Mouse (Mus musculus): ENCODE results near the gene Hsd3b7. TPM values are rescaled to one million over a fixed set of nuclear protein-coding genes. Genes with fewer than 3 reads are reported as not detected.
"Not testable (repeated sequence)": the region's sequence is repeated elsewhere in the genome, so short reads cannot be mapped to it uniquely, and the experiment has no call there.

Gene Hsd3b7
- polyA plus RNA-seq, 1 experiment from 2014 or later, result 24.9 TPM

GRCm38 (mm10) chr7:127820836-127821509 lies 20.6 kb downstream of the Hsd3b7 start:
- Histone ChIP-seq H3K27me3 (ENCODE audit: control insufficient read depth, insufficient read depth, low read length) (no peaks in the 10 kb centered on the region; the same call in 1 of the 2 replicates), H3K4me1 (ENCODE audit: control insufficient read depth, insufficient read depth, low read length) (peaks cover 7% of the 10 kb centered on the region), H3K9ac (ENCODE audit: low read length) (no peak overlapping the region), H3K4me3 (ENCODE audit: low read length) (no peak overlapping the region), H3K4me2 (ENCODE audit: low read depth, low read length) (no peak overlapping the region), H3K9me3 (replicated peaks; ENCODE audit: control insufficient read depth, low read length) (no peaks in the 10 kb centered on the region), H3K36me3 (ENCODE audit: control insufficient read depth, insufficient read depth) (no peaks in the 10 kb centered on the region), H3K27ac (ENCODE audit: low read length) (peak overlapping the region; percentile 56)
- no peak for ATAC-seq (replicated peaks; ENCODE audit: extremely low read depth, insufficient read depth, low FRiP score)
- 61% methylated on average over 13 of the region's 13 CpGs for WGBS

- no peaks in the 10 kb centered on the region for H3K36me3 ChIP-seq (ENCODE audit: control insufficient read depth, insufficient read depth)
- 73% methylated on average over 3 of the region's 3 CpGs for WGBS
Observed at GRCm38 (mm10) chr7:127822494-127822893, 22.1 kb downstream of the Hsd3b7 start.

GRCm38 (mm10) chr7:127823236-127824171 lies 23.1 kb downstream of the Hsd3b7 start:
- H3K36me3 ChIP-seq (ENCODE audit: control insufficient read depth, insufficient read depth), result no peaks in the 10 kb centered on the region
- ATAC-seq (replicated peaks; ENCODE audit: extremely low read depth, insufficient read depth, low FRiP score), result 0 out of 2 replicates have a peak, but pooled peaks have one; percentile 8
- WGBS, result 62% methylated on average over 8 of the region's 11 CpGs
- H3K27me3 ChIP-seq (ENCODE audit: control insufficient read depth, insufficient read depth, low read length), result no peaks in the 10 kb centered on the region; the same call in 1 of the 2 replicates
- no peak overlapping the region for H3K27ac ChIP-seq (ENCODE audit: low read length)
- 0 out of 2 replicates have a peak, but pooled peaks cover 3% of the 10 kb centered on the region for H3K4me1 ChIP-seq (ENCODE audit: control insufficient read depth, insufficient read depth, low read length)
- H3K9ac ChIP-seq (ENCODE audit: low read length), result peak overlapping the region; percentile 62
- no peaks in the 10 kb centered on the region for H3K9me3 ChIP-seq (replicated peaks; ENCODE audit: control insufficient read depth, low read length)
- peak overlapping the region; percentile 47 for H3K4me3 ChIP-seq (ENCODE audit: low read length)
- H3K4me2 ChIP-seq (ENCODE audit: low read depth, low read length), result peak overlapping the region; percentile 59

More at GRCm38 (mm10) chr7:127822494-127822893, 22.1 kb downstream of the Hsd3b7 start:
- no peak overlapping the region for H3K4me3 ChIP-seq (ENCODE audit: low read length)
- ATAC-seq (replicated peaks; ENCODE audit: extremely low read depth, insufficient read depth, low FRiP score), result no peak
- no peaks in the 10 kb centered on the region for H3K9me3 ChIP-seq (replicated peaks; ENCODE audit: control insufficient read depth, low read length)
- H3K4me1 ChIP-seq (ENCODE audit: control insufficient read depth, insufficient read depth, low read length), result 0 out of 2 replicates have a peak, but pooled peaks cover 3% of the 10 kb centered on the region
- no peak overlapping the region for H3K9ac ChIP-seq (ENCODE audit: low read length)
- no peak overlapping the region for H3K4me2 ChIP-seq (ENCODE audit: low read depth, low read length)
- H3K27me3 ChIP-seq (ENCODE audit: control insufficient read depth, insufficient read depth, low read length), result no peaks in the 10 kb centered on the region; the same call in 1 of the 2 replicates
- H3K27ac ChIP-seq (ENCODE audit: low read length), result no peak overlapping the region

GRCm38 (mm10) chr7:127824176-127824871 lies 23.9 kb downstream of the Hsd3b7 start, which contains the start of the genes Stx4a and Stx1b:
TSS of gene Stx4a (plus strand) at chr7:127824294.
TSS of gene Stx1b (minus strand) at chr7:127824549.
- Histone ChIP-seq H3K4me3 (ENCODE audit: low read length) (peak within 1 kb of the TSS; percentile 47), H3K4me1 (ENCODE audit: control insufficient read depth, insufficient read depth, low read length) (0 out of 2 replicates have a peak, but pooled peaks cover 3% of the 10 kb centered on the region), H3K27me3 (ENCODE audit: control insufficient read depth, insufficient read depth, low read length) (no peaks in the 10 kb centered on the region; the same call in 1 of the 2 replicates), H3K9me3 (replicated peaks; ENCODE audit: control insufficient read depth, low read length) (no peaks in the 10 kb centered on the region), H3K4me2 (ENCODE audit: low read depth, low read length) (peak within 1 kb of the TSS; percentile 59), H3K27ac (ENCODE audit: low read length) (no peak within 1 kb of the TSS), H3K36me3 (ENCODE audit: control insufficient read depth, insufficient read depth) (no peaks in the 10 kb centered on the region), H3K9ac (ENCODE audit: low read length) (peak within 1 kb of the TSS; percentile 62)
- ATAC-seq (replicated peaks; ENCODE audit: extremely low read depth, insufficient read depth, low FRiP score), result no peak
- WGBS, result 11% methylated on average over 27 of the region's 38 CpGs

GRCm38 (mm10) chr7:127835550-127835949 lies 35.1 kb downstream of the Hsd3b7 start:
- H3K27me3 ChIP-seq (ENCODE audit: control insufficient read depth, insufficient read depth, low read length), result no peaks in the 10 kb centered on the region
- H3K4me3 ChIP-seq (ENCODE audit: low read length), result no peak overlapping the region
- no peak overlapping the region for H3K4me2 ChIP-seq (ENCODE audit: low read depth, low read length)
- H3K4me1 ChIP-seq (ENCODE audit: control insufficient read depth, insufficient read depth, low read length), result no peaks in the 10 kb centered on the region
- no peaks in the 10 kb centered on the region for H3K9me3 ChIP-seq (replicated peaks; ENCODE audit: control insufficient read depth, low read length)
- no peak for ATAC-seq (replicated peaks; ENCODE audit: extremely low read depth, insufficient read depth, low FRiP score)
- no peak overlapping the region for H3K27ac ChIP-seq (ENCODE audit: low read length)
- no peak overlapping the region for H3K9ac ChIP-seq (ENCODE audit: low read length)
- H3K36me3 ChIP-seq (ENCODE audit: control insufficient read depth, insufficient read depth), result no peaks in the 10 kb centered on the region
- WGBS, result 82% methylated on average over 2 of the region's 2 CpGs

GRCm38 (mm10) chr7:127837473-127837872 lies 37.1 kb downstream of the Hsd3b7 start:
- no peak overlapping the region for H3K4me3 ChIP-seq (ENCODE audit: low read length)
- no peaks in the 10 kb centered on the region for H3K9me3 ChIP-seq (replicated peaks; ENCODE audit: control insufficient read depth, low read length)
- H3K4me2 ChIP-seq (ENCODE audit: low read depth, low read length), result no peak overlapping the region
- H3K27ac ChIP-seq (ENCODE audit: low read length), result no peak overlapping the region
- H3K27me3 ChIP-seq (ENCODE audit: control insufficient read depth, insufficient read depth, low read length), result no peaks in the 10 kb centered on the region
- H3K9ac ChIP-seq (ENCODE audit: low read length), result no peak overlapping the region
- H3K36me3 ChIP-seq (ENCODE audit: control insufficient read depth, insufficient read depth), result no peaks in the 10 kb centered on the region
- WGBS, result 88% methylated on average over 5 of the region's 5 CpGs
- H3K4me1 ChIP-seq (ENCODE audit: control insufficient read depth, insufficient read depth, low read length), result peaks cover under 1% of the 10 kb centered on the region
- ATAC-seq (replicated peaks; ENCODE audit: extremely low read depth, insufficient read depth, low FRiP score), result no peak

- WGBS, result 76% methylated on average over 4 of the region's 4 CpGs
- not testable (repeated sequence) for H3K4me3 ChIP-seq (ENCODE audit: low read length); H3K27me3 ChIP-seq (ENCODE audit: control insufficient read depth, insufficient read depth, low read length); H3K4me2 ChIP-seq (ENCODE audit: low read depth, low read length); ATAC-seq (replicated peaks; ENCODE audit: extremely low read depth, insufficient read depth, low FRiP score); H3K9me3 ChIP-seq (replicated peaks; ENCODE audit: control insufficient read depth, low read length); H3K4me1 ChIP-seq (ENCODE audit: control insufficient read depth, insufficient read depth, low read length); H3K27ac ChIP-seq (ENCODE audit: low read length); H3K9ac ChIP-seq (ENCODE audit: low read length); H3K36me3 ChIP-seq (ENCODE audit: control insufficient read depth, insufficient read depth)
Observed at GRCm38 (mm10) chr7:127837878-127838277, 37.5 kb downstream of the Hsd3b7 start.

- ATAC-seq (replicated peaks; ENCODE audit: extremely low read depth, insufficient read depth, low FRiP score); H3K4me2 ChIP-seq (ENCODE audit: low read depth, low read length): not testable (repeated sequence)
Observed at GRCm38 (mm10) chr7:127840031-127840430, 39.6 kb downstream of the Hsd3b7 start.

More at GRCm38 (mm10) chr7:127840031-127840430, 39.6 kb downstream of the Hsd3b7 start:
- not testable (repeated sequence) for H3K9ac ChIP-seq (ENCODE audit: low read length); H3K9me3 ChIP-seq (replicated peaks; ENCODE audit: control insufficient read depth, low read length); H3K27ac ChIP-seq (ENCODE audit: low read length); H3K4me1 ChIP-seq (ENCODE audit: control insufficient read depth, insufficient read depth, low read length); H3K4me3 ChIP-seq (ENCODE audit: low read length); H3K27me3 ChIP-seq (ENCODE audit: control insufficient read depth, insufficient read depth, low read length)
- 86% methylated on average over 2 of the region's 2 CpGs for WGBS
- H3K36me3 ChIP-seq (ENCODE audit: control insufficient read depth, insufficient read depth), result peaks cover 16% of the 10 kb centered on the region
